Mouse (Mus musculus): ENCODE results near the gene Figla. TPM values are rescaled to one million over a fixed set of nuclear protein-coding genes. Genes with fewer than 3 reads are reported as not detected.

Figla gene
- polyA plus RNA-seq, 1 experiment from 2014 or later, result not detected

Other genes with a start within 250 kb of the Figla start
- not detected in 2 replicates for gene Nat8f6, start 195.2 kb upstream of the Figla start, polyA plus RNA-seq (2016; fragmentation: Nextera tagmentation; extraction: Ambion mirVana)
- not detected in 2 replicates for gene Nat8f5, start 195.2 kb upstream of the Figla start, polyA plus RNA-seq (2016; fragmentation: Nextera tagmentation; extraction: Ambion mirVana)
- gene Nat8, start 184.1 kb upstream of the Figla start, polyA plus RNA-seq (2016; fragmentation: Nextera tagmentation; extraction: Ambion mirVana), result not detected in 2 replicates
- gene Nat8f2, start 147.0 kb upstream of the Figla start, polyA plus RNA-seq (2016; fragmentation: Nextera tagmentation; extraction: Ambion mirVana), result not detected in 2 replicates
- 2.4 TPM in 2 replicates for gene Nat8f4, start 111.3 kb upstream of the Figla start, polyA plus RNA-seq (2016; fragmentation: Nextera tagmentation; extraction: Ambion mirVana)
- gene Tprkb, start 104.3 kb upstream of the Figla start, polyA plus RNA-seq (2016; fragmentation: Nextera tagmentation; extraction: Ambion mirVana), result 24.3 and 24.6 TPM in 2 replicates
- 3.7 and 4.7 TPM in 2 replicates for gene Nat8f1, start 100.5 kb upstream of the Figla start, polyA plus RNA-seq (2016; fragmentation: Nextera tagmentation; extraction: Ambion mirVana)
- gene Dusp11, start 54.5 kb upstream of the Figla start, polyA plus RNA-seq (2016; fragmentation: Nextera tagmentation; extraction: Ambion mirVana), result 51.4 and 51.8 TPM in 2 replicates
- gene Add2, start 12.5 kb downstream of the Figla start, polyA plus RNA-seq (2016; fragmentation: Nextera tagmentation; extraction: Ambion mirVana), result 10.8 and 12.3 TPM in 2 replicates
- gene Tgfa, start 179.1 kb downstream of the Figla start, polyA plus RNA-seq (2016; fragmentation: Nextera tagmentation; extraction: Ambion mirVana), result 4.6 and 5.2 TPM in 2 replicates

Measured in heart, embryonic 12.5 days (tissue).